Mouse (Mus musculus) testis, adult 2 months (tissue): ENCODE measurements at regions not wholly inside any gene's neighbourhood (a gene's known extent, or its start where the extent isn't known, plus 50 kb on each side); places are given as distances from the start of the nearest gene placed in this dataset.

ENCODE experiments used
- CTCF ChIP-seq: fragments of 200-500 bp; IDR thresholded peaks from 2 replicates; pipeline ENCODE4 v1.5.1; 2012; ENCODE audit warnings: low read depth, mild to moderate bottlenecking, inconsistent platforms, low read length, moderate library complexity; ENCODE audit not compliant: control insufficient read depth, insufficient read depth, insufficient replicate concordance
- POLR2A ChIP-seq: fragments of 200-500 bp; IDR thresholded peaks from 2 replicates; pipeline ENCODE4 v1.6.1; 2012; ENCODE audit warnings: low read depth, mild to moderate bottlenecking, inconsistent platforms, low read length, moderate library complexity; ENCODE audit not compliant: control insufficient read depth

GRCm38 (mm10) chr12:35826990-35827389 is 98.4 kb upstream of the Agr3 start:
- no peak for TF ChIP-seq POLR2A
- no peak for TF ChIP-seq CTCF
